Mouse (Mus musculus): ENCODE results near the gene Gpsm3.

DNA sequence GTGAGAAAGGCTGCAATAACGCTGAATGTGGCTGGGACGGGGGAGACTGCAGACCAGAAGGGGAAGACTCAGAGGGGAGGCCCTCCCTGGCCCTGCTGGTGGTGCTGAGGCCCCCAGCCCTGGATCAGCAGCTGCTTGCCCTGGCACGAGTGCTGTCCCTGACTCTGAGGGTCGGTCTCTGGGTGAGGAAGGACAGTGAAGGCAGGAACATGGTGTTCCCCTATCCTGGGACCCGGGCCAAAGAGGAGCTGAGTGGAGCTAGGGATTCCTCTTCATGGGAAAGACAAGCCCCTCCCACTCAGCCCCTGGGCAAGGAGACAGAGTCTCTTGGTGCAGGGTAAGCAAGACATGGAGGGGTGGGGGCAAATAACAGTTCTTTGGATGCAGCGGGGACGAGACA, 6.2 kb upstream of the Gpsm3 start:
- TF ChIP-seq CTCF (IDR thresholded peaks at IDR 0.05) (no peak), EP300 (IDR thresholded peaks at IDR 0.05; ENCODE audit: insufficient read depth, low read depth, low read length) (no peak)
